Mouse (Mus musculus) spleen, postnatal 10 days (tissue): ENCODE measurements around the gene Ttc1.
A peak's percentile ranks its signal among the peaks of the same experiment; 100 is the strongest.

Source experiments
- DNase-seq, 2 experiments: peaks; one replicate each; pipeline ENCODE4 v3.0.0; 2021 to 2022; ENCODE audit warnings: low spot score in 2 of 2

The Ttc1 gene

DNA sequence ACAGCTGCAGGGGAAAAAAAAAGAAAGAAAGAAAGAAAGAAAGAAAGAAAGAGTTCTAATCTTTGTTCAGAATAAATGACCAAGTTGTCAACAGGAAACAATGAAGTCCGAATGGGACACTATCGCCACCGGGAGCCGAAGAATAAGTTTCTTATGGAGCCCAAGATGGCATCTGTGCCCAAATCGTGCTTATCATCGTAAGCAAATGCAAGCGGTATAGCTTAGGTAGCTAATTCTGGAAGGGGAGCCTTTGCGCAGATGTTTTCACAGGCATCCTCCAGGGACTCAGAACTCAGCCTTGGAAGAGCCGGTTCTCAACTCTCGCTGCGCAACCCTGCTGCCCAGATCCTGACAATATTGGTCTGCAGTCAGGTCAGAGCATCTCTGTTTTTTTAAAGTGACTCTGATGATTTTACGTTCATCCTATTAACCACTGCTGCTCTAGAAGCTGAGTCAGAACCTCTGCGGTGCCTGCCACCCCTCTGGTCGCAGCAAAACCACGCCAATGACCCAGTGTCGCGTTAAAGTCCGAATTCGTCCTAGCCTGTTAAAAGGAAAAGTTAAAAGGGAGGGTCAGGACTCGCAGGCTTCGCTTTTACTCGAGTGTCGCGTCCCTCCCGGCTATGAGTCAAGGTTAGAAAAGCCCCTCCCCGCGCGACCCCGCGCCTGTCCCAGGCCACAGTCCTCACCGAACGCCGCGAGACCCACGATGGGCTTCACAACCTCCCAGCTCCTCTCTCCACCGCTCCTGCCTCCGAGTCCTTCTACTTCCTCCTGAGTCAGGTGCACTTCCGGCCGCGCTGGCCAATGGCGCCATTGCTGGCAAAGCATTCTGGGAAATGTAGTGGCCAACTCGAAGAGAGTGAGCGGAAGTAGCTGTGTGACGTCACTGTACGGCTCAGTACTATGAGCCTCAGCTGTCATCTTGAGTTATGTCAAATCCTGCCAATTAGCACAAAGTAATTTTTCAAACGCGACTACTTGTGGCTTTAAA lies at the start of gene Ttc1:
Gene Ttc1, minus strand, starts transcription at position 776 of the 994 bp plus-strand sequence.
- DNase-seq, result peak; percentile 88 to 96

DNA sequence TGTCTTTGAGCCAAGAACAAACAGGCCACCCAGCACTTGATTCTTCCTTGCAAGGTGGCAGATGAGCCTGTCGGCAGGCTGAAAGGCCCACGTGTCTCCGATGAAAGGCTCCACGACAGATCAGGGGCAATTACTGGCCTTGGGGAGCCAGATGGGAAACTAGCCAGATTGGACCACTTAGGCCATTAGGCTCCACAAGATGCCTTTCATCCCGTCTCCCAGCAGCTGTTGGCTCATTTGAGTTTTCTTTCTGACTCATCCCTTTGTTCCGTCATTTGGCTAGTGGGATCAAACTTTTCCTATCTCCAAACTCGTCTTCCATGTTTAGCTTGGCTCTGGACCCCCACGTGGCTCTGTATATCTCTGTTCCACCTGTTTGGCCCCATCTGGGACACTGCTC lies 48.2 kb upstream of the Ttc1 start:
- no peak for DNase-seq

DNA sequence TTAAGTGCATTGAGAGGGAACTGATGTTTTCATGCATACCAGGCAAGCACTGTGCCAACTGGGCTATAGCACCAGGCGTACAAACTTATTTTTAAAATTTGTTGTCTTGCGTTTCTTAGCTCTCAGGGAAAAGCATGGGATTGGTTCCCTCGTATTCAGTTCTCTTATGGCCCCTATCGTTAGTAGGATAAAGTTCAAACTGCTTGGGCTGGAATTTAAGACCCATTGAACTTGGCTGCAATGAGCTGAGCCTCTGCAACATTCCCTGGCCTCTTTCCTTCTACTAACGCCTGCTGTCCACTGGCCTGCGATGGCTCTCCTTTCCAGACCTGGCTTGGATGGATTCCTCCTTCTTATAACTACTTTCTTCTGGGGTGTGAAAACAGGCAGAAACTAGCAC lies 42.6 kb upstream of the Ttc1 start:
- DNase-seq, result no peak

DNA sequence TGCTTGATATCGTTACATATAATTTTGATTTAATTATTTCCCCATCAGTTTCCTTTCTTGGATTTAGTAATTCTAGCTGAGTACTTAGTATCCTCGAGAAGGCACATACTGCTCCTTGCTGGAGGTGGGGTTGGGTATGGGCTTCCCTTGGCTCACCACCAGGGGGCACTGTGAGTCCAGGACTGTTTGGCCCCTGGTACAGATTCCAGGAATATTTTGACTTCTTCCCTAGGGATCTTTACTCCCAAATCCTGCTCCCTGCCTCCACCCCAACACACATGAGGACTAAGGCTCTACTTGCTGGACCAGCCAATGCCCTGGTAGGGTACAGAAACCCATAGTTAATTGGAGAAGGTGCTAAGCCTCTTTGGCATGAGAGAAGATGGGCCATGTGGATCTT lies 36.0 kb upstream of the Ttc1 start:
- DNase-seq, result peak; percentile 19 to 62

DNA sequence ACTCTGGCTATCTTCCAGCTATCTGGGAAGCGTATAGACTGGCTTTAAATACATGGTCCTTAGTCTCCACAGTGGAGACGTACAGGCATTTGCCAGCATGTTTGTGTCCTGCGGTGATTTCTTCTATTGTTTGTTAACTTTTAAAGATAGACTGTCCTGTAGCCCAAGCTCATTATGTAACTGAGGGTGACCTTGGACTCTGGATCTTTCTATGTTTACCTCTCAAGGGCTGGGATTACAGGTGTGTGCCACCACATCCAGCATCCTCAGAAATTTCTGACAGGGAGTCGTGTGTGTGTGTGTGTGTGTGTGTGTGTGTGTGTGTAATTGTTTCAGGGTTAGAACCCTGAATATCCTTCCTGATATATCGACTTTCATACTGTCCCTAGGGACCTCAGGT lies 35.3 kb upstream of the Ttc1 start:
- DNase-seq, result no peak

DNA sequence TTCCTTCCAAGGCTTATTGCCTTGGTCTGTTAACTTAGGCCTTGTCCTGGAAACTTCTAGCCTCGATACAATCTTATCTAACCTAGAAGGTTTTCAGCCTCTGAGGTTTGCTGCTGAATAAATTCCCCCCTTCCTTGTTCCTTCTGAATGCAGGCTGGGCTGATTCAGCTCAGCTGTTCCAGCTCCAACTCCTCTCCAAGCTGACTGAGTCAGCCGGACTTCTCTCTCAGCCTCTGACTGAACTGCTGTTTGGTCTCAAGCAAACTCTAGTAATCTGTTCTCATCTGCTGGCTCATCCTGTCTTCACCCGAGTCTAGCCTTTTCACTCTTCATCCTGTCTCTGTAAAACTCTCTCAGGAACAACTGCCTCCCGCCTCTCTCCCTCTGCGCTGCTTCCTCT lies 31.7 kb upstream of the Ttc1 start:
- no peak for DNase-seq

DNA sequence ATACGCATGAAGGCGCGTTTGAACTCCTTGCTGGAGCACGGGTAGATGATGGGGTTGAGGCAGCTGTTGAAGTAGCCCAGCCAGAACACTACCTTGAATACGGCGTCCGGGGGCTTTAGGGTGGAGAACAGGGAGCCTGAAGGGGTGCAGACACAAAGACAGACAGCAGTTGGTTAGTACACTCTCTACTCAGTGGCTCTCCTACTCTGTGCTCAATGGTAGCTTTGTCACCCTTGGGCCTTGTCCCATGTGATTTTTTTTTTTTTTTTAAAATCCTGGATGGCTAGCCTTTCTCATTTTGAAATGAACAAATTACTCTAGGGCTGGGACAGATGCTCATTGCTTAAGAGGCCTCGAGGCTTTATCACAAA lies 28.5 kb upstream of the Ttc1 start:
- DNase-seq, result no peak

DNA sequence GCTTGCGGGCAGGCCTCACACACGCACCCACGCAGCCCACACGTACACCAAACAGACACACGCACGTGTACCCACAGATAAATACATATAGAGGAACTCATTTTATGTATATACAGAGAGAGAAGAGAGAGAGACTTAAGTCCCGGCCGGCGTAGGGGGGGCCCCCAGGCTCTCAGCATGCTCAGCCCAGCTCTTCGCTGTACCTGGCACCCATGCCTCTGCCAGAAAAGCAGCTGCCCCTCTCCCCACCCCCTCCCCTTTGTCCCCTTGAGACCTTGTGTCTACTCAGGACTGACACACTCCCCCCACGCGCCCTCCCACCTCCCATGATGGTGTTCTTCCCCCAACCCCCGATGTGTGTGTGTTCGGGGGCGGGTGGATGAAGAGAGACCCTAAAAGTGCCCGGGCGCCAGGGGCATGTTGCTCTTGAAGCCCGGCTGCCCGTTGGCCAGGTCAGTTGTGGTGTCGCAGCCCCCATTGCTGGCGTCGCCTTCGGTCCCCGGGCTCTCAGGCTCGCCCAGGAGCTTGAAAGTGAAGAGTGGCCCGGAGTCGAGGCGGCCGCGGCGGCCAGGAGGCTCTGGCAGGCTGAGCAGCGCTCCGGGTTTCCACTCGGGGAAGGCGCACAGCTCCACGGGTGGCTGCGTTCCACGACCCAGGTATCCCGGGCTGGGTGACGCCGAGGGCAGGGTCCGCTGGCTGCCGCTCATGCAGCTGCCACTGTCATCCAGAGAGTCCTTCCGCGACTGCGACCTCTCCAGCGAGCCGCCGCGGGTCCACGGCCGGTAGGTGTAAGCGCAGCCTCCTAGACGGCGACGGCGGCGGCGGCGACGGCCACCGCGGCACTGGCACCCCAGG lies 27.9 kb upstream of the Ttc1 start:
- DNase-seq, result no peak

DNA sequence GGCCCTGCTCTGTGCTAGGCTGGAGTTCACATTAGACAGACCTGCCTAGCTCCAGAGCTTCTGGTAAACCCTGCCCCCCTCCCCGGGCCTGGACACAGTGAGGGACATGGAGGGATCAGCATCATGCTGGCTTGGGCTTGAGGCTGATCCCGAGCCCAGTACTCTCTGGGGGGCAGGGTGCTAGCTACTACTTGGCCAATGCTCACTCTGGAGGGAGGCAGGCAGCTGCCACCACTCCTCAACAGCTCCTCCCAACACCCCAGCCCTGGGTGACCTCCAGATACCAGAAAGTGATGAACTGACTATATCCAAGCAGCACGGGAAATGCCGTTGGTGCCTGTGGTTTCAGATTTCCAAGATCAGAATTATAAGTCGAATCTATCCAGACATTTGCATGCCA lies 25.9 kb upstream of the Ttc1 start:
- no peak for DNase-seq

DNA sequence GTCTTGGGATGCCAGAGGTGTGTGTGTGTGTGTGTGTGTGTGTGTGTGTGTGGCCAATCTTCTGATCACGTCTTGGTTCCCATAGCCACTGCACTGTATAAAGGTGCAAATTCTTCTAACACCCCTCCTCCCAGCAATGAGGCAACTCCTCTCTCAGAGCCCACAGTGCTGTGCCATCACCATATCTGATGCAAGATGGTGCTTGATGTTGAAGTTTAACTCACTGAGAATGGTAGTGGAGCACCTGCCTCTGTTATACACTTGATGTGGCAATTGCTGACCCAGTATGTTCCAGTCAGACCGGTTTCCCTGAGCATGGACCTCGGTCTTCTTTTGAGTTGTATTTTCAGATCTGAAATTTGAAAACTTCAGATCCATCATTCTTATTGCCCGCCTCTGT lies 22.3 kb upstream of the Ttc1 start:
- no peak for DNase-seq

DNA sequence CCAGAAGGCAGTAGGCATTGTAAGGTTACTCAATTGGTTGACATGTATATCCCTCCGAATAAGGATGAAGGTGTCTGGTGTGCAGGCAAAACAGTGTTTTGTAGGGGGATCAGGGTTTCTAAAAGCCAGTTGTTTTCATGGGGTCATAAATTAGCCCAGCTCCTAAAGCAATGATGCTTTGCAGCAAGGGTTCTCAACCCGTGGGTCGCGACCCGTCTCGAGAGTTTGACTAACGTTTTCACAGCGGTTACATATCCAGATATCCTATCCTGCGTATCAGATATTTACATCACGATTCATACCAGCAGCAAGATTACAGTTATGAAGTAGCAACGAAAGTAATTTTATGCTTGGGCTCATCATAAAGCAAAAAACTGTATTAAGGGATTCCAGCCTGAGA lies 19.9 kb upstream of the Ttc1 start:
- DNase-seq, result no peak

DNA sequence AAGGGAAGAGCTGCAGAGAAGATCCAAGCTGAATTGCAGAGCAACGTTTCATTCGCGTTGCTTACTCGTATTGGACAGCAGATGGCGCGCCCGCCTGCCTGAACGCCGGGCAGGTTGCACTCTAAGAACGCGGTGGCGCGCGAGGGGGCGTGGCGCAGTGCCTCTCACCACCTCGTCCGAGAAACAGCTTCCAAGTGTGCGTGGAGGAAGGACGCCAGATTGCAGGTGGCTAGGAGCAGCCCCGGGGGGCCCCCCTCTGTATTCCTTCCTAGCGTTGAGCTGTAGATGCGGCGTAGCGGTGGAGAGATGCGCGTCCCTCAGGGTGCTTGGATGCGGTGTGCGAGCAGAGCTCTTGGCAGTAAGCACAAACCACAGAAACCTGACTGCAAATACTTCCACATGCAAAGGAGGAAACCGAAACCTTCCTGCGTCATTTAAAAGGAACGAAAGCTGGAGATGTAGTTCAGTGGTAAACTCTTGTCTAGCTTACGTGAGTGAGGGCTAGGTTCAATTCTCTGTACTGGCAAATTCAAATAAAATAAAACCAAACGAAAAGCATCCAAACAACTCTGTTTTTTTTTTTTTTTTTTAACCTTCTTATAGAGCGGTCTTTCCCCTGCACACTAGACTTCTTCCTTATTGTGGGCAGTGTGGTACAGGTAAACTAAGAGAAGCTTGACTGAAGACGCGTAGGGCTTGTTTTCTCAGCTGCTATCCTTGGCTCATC lies 19.3 kb upstream of the Ttc1 start:
- peak; percentile 33 to 77 for DNase-seq

DNA sequence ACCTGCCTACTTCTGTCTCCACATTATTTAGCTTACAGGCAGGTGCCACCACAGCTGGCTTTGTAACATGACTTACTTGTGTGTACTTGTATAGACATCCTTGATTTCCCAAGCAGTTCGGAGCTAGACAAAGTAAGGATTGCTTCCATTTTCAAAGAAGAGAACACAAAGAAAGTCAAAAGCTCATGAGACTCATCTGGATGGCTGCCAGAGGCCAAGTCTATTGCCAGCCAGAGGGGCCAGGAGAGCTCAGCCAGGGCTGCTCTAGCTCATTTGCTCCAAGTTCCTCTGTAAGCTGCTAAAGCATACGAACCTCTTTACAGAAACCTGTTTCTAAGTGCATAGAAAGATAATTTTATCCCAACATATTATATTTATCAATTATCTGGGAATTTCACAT lies 10.6 kb upstream of the Ttc1 start:
- no peak for DNase-seq

DNA sequence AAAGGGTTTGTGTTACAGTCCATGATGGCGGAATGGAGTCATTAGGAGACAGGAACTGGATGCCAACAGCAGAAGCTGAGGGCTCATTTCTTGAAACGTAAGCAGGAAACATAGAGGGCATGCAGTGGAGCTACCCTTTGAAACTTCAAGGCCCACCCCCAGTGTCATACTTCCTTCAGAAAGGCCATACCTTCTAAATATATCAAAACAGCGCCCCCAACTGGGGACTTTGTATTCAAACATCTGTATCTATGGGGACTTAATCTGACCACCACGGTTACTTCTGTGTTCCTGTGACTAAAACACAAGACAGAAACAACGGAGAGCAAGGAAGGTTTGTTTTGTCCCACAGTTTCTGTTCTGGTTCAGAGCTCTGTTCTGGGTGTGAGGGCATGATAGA lies 7.6 kb upstream of the Ttc1 start:
- DNase-seq, result no peak

DNA sequence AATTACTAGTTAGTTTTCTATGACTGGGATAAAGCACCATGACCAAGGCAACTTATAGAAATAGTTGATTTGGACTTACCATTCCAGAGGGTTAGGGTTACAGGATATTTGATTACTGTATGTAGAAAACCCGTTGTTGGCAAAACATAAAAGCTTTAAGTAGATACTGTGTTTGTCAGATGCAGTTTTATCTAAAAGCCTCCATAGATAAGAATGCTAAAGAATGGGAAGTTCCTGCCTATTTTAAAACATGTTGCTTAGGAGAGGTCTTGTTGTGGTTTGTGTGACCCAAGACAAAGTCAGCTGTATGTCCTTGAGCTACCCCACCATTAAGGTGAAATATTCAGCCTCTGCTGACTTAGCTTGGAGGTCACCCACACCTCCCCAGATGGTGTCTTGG lies 6.8 kb upstream of the Ttc1 start:
- DNase-seq, result no peak

DNA sequence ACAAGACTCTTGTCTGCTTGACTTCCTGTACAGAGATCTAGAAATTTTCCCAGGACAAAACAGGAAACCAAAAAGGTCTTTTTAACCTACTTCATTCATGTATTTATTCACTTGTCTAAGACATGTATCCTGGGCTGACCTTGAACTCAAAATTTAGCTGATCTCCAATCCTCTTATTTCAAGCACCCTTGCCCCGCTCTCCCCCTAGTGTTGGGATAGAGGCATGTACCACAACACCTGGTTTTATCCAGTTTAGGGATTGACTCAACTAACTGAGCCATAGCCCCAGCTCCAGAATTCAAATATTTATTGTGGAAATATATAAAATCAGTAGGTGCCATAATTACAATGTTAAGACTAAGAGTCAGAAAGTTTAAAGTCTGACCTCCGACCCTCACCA lies 3.7 kb upstream of the Ttc1 start:
- no peak for DNase-seq

DNA sequence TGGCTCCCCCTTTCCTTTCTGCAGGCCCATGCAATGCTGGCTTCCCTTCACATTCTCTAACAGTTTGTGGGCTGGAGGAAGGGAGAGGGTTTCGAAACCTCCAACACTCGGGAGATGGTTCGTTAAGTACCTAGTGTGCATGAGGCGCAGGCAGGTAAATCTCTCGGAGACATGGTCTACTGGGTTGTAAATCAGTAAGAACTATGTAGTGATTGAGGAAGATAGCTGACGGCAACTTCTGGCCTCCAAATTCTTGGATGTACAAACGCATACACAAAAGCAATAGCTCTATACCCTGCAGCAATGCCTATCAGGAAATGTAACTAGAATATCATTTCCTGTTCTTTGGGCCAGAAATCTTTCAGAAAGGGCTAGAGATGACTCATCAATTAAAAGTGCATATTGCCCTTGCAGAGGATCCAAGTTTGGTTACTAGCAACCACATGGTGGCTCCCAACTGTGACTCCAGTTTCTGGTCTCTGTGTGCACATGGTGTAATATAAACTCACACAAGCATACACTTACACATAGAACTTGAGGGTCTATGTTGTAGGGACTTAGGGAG lies 19.0 kb downstream of the Ttc1 start:
- no peak for DNase-seq

DNA sequence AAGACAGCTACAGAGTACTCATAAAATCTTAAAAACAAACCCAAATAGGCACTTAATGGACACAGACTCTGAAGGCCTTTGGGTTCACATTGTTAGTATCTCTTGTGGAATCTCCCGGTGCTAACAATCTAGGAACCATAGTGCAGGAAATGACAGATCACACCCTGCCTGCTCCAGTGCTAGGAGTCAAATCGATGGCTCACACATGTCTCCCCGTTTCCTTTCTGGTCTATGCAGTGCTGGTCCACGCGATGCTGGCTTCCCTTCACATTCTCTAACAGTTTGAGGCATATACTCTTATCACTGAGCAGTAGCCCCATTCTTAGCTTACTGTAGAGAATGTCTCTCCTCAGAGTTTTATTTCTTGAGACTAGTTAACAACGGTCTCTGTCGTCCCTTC lies 20.0 kb downstream of the Ttc1 start:
- DNase-seq, result no peak

DNA sequence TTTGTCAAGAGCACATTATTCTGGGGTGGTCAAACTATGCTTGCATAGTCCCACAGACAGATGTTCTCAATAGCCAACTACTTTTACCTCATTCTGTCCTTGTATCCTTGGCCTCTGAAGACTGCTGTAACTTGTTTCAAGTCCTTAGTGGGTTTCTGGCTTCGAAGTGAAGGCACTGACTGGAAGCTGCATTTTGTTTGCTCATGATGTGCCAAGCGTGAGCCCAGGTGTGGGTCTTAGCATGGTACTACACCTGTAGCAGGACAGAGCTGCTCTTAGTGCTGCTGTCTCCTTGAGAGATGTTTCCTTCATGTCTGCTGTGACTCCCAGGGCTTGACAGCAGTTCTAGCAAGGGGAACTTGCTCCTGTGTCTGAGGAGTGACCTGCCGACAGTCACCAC lies 24.4 kb downstream of the Ttc1 start:
- DNase-seq, result no peak

DNA sequence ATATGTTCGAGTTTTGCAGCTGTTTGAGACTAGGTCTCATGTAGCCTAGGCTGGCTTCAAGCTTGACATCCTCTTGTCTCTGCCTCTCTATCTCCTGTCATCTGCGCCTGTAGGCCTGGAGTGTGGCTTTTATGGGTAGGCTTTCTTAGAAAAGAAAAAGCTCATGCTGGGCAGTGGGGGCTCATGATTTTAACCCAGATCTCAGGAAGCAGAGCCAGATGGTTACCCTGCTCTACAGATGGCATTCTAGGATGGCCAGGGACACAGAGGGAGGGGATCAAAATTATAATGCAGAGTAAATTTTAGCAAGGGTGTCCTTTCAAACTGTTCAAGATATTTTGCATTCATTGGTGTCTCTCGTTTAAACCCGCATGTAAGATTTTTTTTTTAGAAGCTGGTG lies 35.6 kb downstream of the Ttc1 start:
- DNase-seq, result no peak

DNA sequence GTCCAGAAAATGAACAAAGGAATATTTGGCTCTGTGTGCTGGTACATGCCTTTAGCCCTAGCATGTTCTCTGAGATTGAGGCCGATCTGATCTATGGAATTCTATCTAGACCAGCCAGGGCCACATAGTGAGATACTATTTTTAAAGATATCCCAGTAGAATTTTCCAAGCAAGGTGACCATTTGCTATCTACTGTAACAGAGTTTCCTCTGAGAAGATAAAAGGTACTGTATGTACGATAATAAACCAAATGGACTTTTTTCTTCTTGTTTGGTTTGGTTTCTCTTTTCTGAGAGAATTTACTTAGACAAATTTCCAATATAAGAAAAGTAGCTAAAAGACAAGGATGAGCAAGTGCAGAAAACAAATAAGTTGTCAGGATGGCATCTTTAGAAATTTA lies 39.4 kb downstream of the Ttc1 start:
- no peak for DNase-seq

DNA sequence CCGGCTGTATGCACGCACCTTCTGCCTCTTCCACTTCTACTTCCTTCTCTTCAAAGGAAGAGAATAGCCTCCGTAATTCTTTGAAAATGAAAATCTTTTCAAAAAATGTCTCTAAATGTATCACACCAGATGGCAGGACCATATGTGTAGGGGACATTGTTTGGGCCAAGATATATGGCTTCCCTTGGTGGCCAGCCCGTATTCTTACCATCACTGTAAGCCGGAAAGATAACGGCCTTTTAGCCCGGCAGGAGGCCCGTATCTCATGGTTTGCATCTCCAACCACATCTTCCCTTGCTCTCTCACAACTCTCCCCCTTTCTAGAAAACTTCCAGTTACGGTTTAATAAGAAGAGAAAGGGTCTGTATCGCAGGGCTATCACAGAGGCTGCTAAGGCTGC lies 42.1 kb downstream of the Ttc1 start:
- no peak for DNase-seq
